Mouse (Mus musculus) CH12.LX (cell line): Measurements from ENCODE around the gene Msi2.

Experiments used
- CHD1 ChIP-seq: IDR thresholded peaks from 2 replicates; pipeline ENCODE4 v1.6.1; 2012; ENCODE audit warnings: low read depth, low read length, improper control_type of control experiment, inconsistent platforms
- CTCF ChIP-seq, 2 experiments: IDR thresholded peaks in 1 of 2; conservative IDR thresholded peaks in 1 of 2; 2 replicates each; pipeline ENCODE4 v1.5.1; 2011 to 2012; ENCODE audit warnings: low read depth in 2 of 2, low read length in 2 of 2, improper control_type of control experiment in 1 of 2, inconsistent platforms in 1 of 2, mild to moderate bottlenecking in 1 of 2, moderate library complexity in 1 of 2
- EP300 ChIP-seq: IDR thresholded peaks from 2 replicates; pipeline ENCODE4 v1.6.1; 2011; ENCODE audit warnings: low read length, improper control_type of control experiment
- HCFC1 ChIP-seq: IDR thresholded peaks from 2 replicates; pipeline ENCODE4 v1.6.1; 2012; ENCODE audit warnings: low read depth, mild to moderate bottlenecking, inconsistent platforms, low read length, improper control_type of control experiment
- MAX ChIP-seq: IDR thresholded peaks from 2 replicates; pipeline ENCODE4 v1.6.1; 2011; ENCODE audit warnings: low read length, improper control_type of control experiment
- MEF2A ChIP-seq: IDR thresholded peaks from 2 replicates; pipeline ENCODE4 v1.6.1; 2014; ENCODE audit warnings: low read depth, mild to moderate bottlenecking, inconsistent platforms, low read length, improper control_type of control experiment, borderline replicate concordance
- MXI1 ChIP-seq: IDR thresholded peaks from 2 replicates; pipeline ENCODE4 v1.6.1; 2011; ENCODE audit warnings: mild to moderate bottlenecking, low read depth, low read length, improper control_type of control experiment
- POLR2A ChIP-seq: IDR thresholded peaks from 2 replicates; pipeline ENCODE4 v1.6.1; 2011; ENCODE audit warnings: low read depth, mild to moderate bottlenecking, improper control_type of control experiment, low read length
- ZC3H11A ChIP-seq: IDR thresholded peaks from 2 replicates; pipeline ENCODE4 v1.6.1; 2012; ENCODE audit warnings: low read depth, mild to moderate bottlenecking, inconsistent platforms, low read length, improper control_type of control experiment
- ZMIZ1 ChIP-seq: IDR thresholded peaks from 2 replicates; pipeline ENCODE4 v1.6.1; 2012; ENCODE audit warnings: low read depth, mild to moderate bottlenecking, inconsistent platforms, low read length, improper control_type of control experiment

DNA sequence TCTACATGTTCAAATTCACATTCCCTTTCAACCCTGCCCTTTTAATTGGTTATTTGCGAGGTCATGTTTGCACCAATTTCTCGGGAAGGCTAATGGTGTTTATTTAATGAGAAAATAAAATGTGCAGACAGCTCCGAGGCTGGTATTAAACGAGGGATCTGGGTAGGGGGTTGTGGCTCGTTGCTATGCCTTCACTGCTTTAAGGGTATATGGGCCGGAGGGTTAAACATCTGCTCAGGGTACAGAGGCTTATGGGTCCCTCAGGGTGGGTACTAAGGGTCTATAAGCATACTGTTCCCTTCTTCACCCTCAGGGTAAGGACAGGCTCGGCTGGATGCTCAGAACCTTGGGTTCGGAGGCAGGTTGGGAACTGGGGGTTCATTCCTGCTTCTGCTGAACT lies 245.6 kb downstream of the Msi2 start:
- TF ChIP-seq CTCF (conservative IDR thresholded peaks at IDR 0.05 in 1 of 2, IDR thresholded peaks at IDR 0.05 in 1 of 2; ENCODE audit: low read depth in 2 of 2, low read length in 2 of 2) (no peak), CHD1 (no peak), POLR2A (no peak), MEF2A (no peak), MXI1 (no peak), EP300 (no peak), ZC3H11A (no peak), MAX (no peak), ZMIZ1 (no peak), HCFC1 (no peak)
